Mouse (Mus musculus) testis, adult 2 months (tissue): ENCODE measurements at regions not wholly inside any gene's neighbourhood (a gene's known extent, or its start where the extent isn't known, plus 50 kb on each side); places are given as distances from the start of the nearest gene placed in this dataset.

ENCODE experiments used
- H3K27ac ChIP-seq: fragments of 200-500 bp; 2 replicates; pipeline ENCODE4 v1.5.1; 2012; ENCODE audit warnings: low read depth, low read length; ENCODE audit not compliant: control insufficient read depth, insufficient read depth
- H3K27me3 ChIP-seq: fragments of 200-500 bp; 2 replicates; pipeline ENCODE4 v1.6.1; 2012; ENCODE audit warnings: mild to moderate bottlenecking, low read length, moderate library complexity; ENCODE audit not compliant: control insufficient read depth, insufficient read depth
- H3K36me3 ChIP-seq: fragments of 200-500 bp; 2 replicates; pipeline ENCODE4 v1.6.1; 2012; ENCODE audit warnings: mild to moderate bottlenecking, low read length; ENCODE audit not compliant: control insufficient read depth, insufficient read depth
- H3K4me1 ChIP-seq: fragments of 200-500 bp; 2 replicates; pipeline ENCODE4 v1.6.1; 2012; ENCODE audit warnings: low read length; ENCODE audit not compliant: control insufficient read depth, insufficient read depth
- H3K4me3 ChIP-seq: fragments of 200-500 bp; 2 replicates; pipeline ENCODE4 v1.5.1; 2012; ENCODE audit warnings: low read depth, mild to moderate bottlenecking, low read length, moderate library complexity, mixed read lengths; ENCODE audit not compliant: control insufficient read depth
- CTCF ChIP-seq: fragments of 200-500 bp; IDR thresholded peaks from 2 replicates; pipeline ENCODE4 v1.5.1; 2012; ENCODE audit warnings: low read depth, mild to moderate bottlenecking, inconsistent platforms, low read length, moderate library complexity; ENCODE audit not compliant: control insufficient read depth, insufficient read depth, insufficient replicate concordance
- POLR2A ChIP-seq: fragments of 200-500 bp; IDR thresholded peaks from 2 replicates; pipeline ENCODE4 v1.6.1; 2012; ENCODE audit warnings: low read depth, mild to moderate bottlenecking, inconsistent platforms, low read length, moderate library complexity; ENCODE audit not compliant: control insufficient read depth

DNA sequence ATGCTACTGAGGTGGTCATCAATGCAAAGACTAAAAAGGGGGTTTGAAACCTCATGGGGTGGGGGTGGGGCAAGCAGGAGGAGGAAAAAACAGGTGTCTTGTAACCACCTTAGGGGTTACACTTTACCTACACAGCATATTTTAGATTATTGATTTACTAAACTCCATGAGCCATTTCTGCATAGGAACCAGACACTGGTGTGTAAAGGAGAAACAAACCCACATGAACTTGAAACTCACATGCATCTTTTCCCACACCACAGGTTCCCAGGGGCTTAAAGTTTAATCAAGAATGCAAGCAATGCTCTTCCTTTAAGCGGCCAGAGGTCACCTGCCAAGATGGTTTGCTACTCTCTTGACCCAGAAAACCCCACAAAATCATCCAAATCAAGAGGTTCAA lies 97.6 kb downstream of the Icos start:
- H3K27ac ChIP-seq: no peak overlapping the region
- H3K36me3 ChIP-seq: no peaks in the 10 kb centered on the region
- TF ChIP-seq POLR2A: no peak
- no peak for TF ChIP-seq CTCF
- no peak overlapping the region for H3K4me3 ChIP-seq
- no peaks in the 10 kb centered on the region for H3K4me1 ChIP-seq
- no peaks in the 10 kb centered on the region for H3K27me3 ChIP-seq

GRCm38 (mm10) chr1:61084732-61085131 lies 107.0 kb downstream of the Icos start:
- no peak for TF ChIP-seq CTCF
- TF ChIP-seq POLR2A: no peak
- Histone ChIP-seq H3K27me3 (no peaks in the 10 kb centered on the region), H3K4me3 (no peak overlapping the region), H3K4me1 (no peaks in the 10 kb centered on the region), H3K36me3 (no peaks in the 10 kb centered on the region), H3K27ac (no peak overlapping the region)

GRCm38 (mm10) chr1:61086811-61087210 lies 109.1 kb downstream of the Icos start:
- Histone ChIP-seq H3K27me3 (no peaks in the 10 kb centered on the region), H3K27ac (no peak overlapping the region), H3K36me3 (no peaks in the 10 kb centered on the region), H3K4me1 (no peaks in the 10 kb centered on the region), H3K4me3 (no peak overlapping the region)
- TF ChIP-seq CTCF (no peak), POLR2A (no peak)

GRCm38 (mm10) chr1:61090801-61091200 lies 113.1 kb downstream of the Icos start:
- no peaks in the 10 kb centered on the region for H3K4me1 ChIP-seq
- H3K27me3 ChIP-seq: no peaks in the 10 kb centered on the region
- H3K36me3 ChIP-seq: no peaks in the 10 kb centered on the region
- H3K27ac ChIP-seq: no peak overlapping the region
- TF ChIP-seq CTCF (no peak), POLR2A (no peak)
- H3K4me3 ChIP-seq: no peak overlapping the region

DNA sequence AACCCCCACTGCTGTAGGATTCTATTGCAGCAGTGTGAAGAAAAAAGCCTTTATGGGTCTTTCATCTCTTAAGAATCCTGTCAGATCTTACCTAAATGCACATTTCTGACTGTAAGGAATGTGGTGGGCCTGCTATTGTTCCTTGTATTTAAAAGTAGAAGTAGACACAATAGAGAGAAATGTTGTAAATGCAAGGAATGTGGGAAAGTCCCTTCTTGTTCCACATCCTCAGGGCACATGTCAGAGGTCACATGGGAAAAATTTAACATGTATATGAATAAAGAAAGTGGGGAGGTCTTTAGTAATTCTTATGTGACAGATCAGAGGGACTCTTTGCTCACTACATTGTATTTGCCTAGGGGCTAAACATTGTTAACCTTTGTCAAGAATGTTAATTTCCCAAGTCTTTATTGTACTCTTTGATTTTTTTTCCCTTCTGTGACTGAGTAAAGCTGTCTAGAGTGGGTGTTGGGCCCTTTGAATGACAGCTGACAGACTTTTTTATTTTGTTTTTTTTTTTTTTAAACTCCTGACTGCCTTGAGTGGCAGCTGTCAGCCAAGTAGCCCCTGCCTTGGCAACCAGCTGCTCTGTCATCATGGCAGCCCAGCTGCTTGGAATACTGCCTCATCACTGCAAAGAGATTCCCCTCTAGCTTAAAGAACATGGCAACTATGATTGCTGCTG lies 117.9 kb downstream of the Icos start:
- H3K4me1 ChIP-seq: no peaks in the 10 kb centered on the region
- no peak overlapping the region for H3K4me3 ChIP-seq
- H3K36me3 ChIP-seq: no peaks in the 10 kb centered on the region
- H3K27me3 ChIP-seq: no peaks in the 10 kb centered on the region
- no peak overlapping the region for H3K27ac ChIP-seq
- TF ChIP-seq CTCF: no peak
- TF ChIP-seq POLR2A: no peak

DNA sequence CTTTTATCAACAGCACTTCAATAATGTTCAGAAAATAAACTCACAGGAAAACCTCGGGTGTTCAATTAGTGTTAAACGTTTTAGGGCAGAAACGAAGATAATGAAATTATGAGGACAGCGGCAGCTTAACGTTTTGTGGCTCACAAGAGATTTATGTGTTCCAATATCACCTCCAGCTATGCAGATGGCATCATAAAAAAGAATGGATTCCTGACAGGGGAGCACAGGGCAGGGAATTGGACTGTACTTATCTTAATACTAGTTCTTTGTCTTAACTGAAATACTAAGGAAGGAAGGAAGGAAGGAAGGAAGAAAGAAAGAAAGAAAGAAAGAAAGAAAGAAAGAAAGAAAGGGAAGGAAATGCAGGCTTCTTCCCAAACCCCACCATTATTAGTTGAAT lies 121.6 kb downstream of the Icos start:
- no peak for TF ChIP-seq CTCF
- TF ChIP-seq POLR2A: no peak
- Histone ChIP-seq H3K4me1 (no peaks in the 10 kb centered on the region), H3K4me3 (no peak overlapping the region), H3K36me3 (no peaks in the 10 kb centered on the region), H3K27ac (no peak overlapping the region), H3K27me3 (no peaks in the 10 kb centered on the region)

- no peaks in the 10 kb centered on the region for H3K27me3 ChIP-seq
- no peak overlapping the region for H3K4me3 ChIP-seq
- TF ChIP-seq POLR2A: no peak
- no peaks in the 10 kb centered on the region for H3K4me1 ChIP-seq
- H3K27ac ChIP-seq: no peak overlapping the region
- no peaks in the 10 kb centered on the region for H3K36me3 ChIP-seq
Observed at GRCm38 (mm10) chr1:61101679-61102078, 124.0 kb downstream of the Icos start.

- Histone ChIP-seq H3K4me3 (no peak overlapping the region), H3K36me3 (no peaks in the 10 kb centered on the region), H3K27me3 (no peaks in the 10 kb centered on the region), H3K4me1 (no peaks in the 10 kb centered on the region), H3K27ac (no peak overlapping the region)
- TF ChIP-seq CTCF (no peak), POLR2A (no peak)
Observed at GRCm38 (mm10) chr1:61102346-61102745, 124.6 kb downstream of the Icos start.
